Mouse (Mus musculus) embryonic fibroblast, embryonic 13.5 days (primary cell): ENCODE data around the gene Oxct2a.

Experiments used
- CTCF ChIP-seq: IDR thresholded peaks from 2 replicates; pipeline ENCODE4 v1.5.1; 2011; ENCODE audit warnings: mild to moderate bottlenecking, control low read depth, low read length, moderate library complexity, borderline replicate concordance; ENCODE audit not compliant: insufficient read depth
- POLR2A ChIP-seq: IDR thresholded peaks from 2 replicates; pipeline ENCODE4 v1.6.1; 2011; ENCODE audit warnings: low read depth, mild to moderate bottlenecking, control low read depth, low read length, moderate library complexity

DNA sequence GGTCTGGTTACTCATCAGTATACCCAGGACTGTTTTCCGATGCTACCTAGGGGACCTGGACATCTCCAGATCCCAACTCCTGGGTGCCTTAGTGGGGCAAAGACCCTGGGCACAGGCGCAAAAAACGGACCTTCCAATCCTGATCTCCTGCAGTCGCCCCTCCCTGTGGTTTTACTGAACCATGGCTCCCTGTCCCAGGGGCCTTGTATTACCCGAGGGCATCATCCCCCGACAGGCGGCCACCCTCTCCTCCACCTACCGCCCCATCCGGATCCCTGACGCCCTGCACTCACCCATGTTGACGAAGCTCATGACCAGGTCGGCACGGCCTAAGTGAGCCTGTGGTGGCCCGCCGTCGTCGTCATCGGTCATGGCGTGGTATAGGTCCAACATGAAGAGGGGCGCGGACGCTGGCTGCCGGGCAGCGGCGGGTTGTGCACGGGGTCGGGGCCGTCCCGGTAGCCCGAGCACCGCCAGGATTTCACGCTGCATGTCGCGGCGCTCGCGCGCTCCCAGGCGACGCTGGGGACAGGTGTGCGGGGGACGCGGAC is 18.7 kb upstream of the Oxct2a start:
- TF ChIP-seq POLR2A = no peak
- no peak for TF ChIP-seq CTCF
